Mouse (Mus musculus) hematopoietic stem cell, adult 5-6 weeks (primary cell): ENCODE measurements around the gene Lims1. TPM values are rescaled to one million over a fixed set of nuclear protein-coding genes. Genes with fewer than 3 reads are reported as not detected.
A peak's percentile ranks its signal among the peaks of the same experiment; 100 is the strongest.

Experiments used
- ATAC-seq, 2 experiments: fragments of 125-278 bp in 1 of 2; replicated peaks in 1 of 2; 2 replicates each; pipeline ENCODE4 v1.8.0; 2016 to 2017; ENCODE audit warnings: inconsistent platforms in 2 of 2, mild to moderate bottlenecking in 2 of 2, moderate number of reproducible peaks in 2 of 2, low read depth in 1 of 2, moderate TSS enrichment in 1 of 2; ENCODE audit not compliant: low FRiP score in 2 of 2, poor library complexity in 2 of 2, severe bottlenecking in 2 of 2, insufficient read depth in 1 of 2, low TSS enrichment in 1 of 2
- total RNA-seq: library from RNA; stranded (forward); fragments of 172-1452, 232-1000 nt; gene quantifications from 2 replicates; pipeline ENCODE4 v1.2.3, GENCODE M21; 2017

The Lims1 gene
- total RNA-seq, 1 experiment from 2014 or later: 77.5 TPM

DNA sequence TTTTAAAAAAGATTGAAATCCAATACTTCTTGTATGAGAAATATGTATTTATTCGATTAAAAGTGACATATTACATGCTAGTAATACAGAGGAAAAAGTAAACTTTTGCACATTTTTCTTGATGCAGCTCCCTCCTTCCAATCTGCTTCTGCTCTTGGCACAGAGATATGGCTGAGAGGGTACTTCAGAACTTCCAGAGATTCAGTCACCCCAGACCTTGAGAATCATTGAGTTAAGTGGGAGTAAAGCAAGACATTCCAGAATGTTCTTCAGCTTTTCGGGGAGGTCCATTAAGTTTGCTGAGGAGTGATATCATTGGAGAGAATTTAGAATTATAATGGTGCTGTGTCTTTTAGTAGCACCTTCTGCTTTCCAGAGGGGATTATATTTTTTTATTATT, 72.5 kb downstream of the Lims1 start:
- ATAC-seq: no peak

GRCm38 (mm10) chr10:58396600-58396999, 73.3 kb downstream of the Lims1 start:
- ATAC-seq: no peak

DNA sequence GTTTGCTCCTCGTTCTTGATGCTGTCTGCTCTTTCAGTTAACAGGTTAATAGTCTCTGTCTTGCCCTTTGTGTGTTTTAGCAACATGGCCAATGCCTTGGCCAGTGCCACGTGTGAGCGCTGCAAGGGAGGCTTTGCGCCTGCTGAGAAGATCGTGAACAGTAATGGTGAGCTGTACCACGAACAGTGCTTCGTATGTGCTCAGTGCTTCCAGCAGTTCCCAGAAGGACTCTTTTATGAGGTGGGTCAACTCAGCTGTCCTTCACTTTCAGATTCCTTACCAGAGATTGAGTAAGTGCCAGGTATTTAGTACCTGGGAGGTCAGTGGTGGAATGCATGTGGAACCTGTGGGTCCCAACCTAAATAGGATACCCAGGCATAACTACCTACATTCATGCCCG, 75.7 kb downstream of the Lims1 start:
- no peak for ATAC-seq

DNA sequence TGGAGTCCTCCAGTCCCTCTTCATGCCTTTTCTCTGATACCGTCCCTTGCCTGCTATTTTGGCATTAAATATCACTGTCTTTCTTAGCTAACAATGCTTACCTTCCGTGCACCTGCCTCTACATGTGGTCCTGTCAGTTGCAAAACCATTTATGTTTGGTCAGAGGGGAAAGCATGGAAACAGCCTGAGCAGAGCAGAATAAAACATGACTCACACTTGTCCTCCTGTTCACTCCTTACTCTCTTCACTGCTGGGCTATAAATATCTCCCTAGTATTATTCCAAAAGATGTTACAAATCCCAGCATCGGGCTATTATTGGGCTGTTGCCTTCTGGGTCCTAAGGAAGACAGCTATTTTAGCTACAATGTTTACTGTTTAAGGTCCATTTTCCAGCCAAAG, 78.6 kb downstream of the Lims1 start:
- no peak for ATAC-seq

- ATAC-seq: no peak
These were observed 81.4 kb downstream of the Lims1 start for GRCm38 (mm10) chr10:58404639-58405038.

GRCm38 (mm10) chr10:58405285-58405948, 82.2 kb downstream of the Lims1 start:
- peak in 1 of 2 experiments; percentile 19; a peak in 2 of 4 replicates for ATAC-seq

- peak; percentile 29 to 70 for ATAC-seq
These were observed 82.7 kb downstream of the Lims1 start for GRCm38 (mm10) chr10:58405949-58406305.

- ATAC-seq: peak in 1 of 2 experiments; percentile 60; a peak in 1 of 4 replicates
These were observed 89.1 kb downstream of the Lims1 start for GRCm38 (mm10) chr10:58412331-58412730.

GRCm38 (mm10) chr10:58412852-58413251, 89.6 kb downstream of the Lims1 start:
- no peak for ATAC-seq

- ATAC-seq: peak; percentile 56 to 68; a peak in 3 of 4 replicates
These were observed 93.4 kb downstream of the Lims1 start for GRCm38 (mm10) chr10:58416702-58417101.

- ATAC-seq: no peak
These were observed 95.2 kb downstream of the Lims1 start for GRCm38 (mm10) chr10:58418290-58418971.

DNA sequence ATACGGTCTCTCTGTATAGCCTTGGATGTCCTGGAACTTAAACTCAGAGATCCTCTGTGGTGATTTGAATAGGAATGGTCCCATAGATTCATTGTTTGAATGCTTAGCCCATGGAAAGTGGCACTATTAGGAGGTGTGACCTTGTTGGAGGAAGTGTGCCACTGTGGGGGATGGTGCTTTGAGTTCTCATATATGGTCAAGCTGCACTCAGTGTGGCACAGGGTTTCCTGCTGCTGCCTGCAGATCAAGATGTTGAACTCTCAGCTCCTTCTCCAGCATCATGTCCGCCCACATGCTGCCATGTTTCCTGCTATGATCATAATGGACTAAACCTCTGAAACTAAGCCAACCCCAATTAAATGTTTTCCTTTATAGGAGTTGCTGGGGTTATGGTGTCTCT, 104.7 kb downstream of the Lims1 start:
- no peak for ATAC-seq

- ATAC-seq: peak; percentile 5 to 18; a peak in 3 of 4 replicates
These were observed 122.6 kb downstream of the Lims1 start for GRCm38 (mm10) chr10:58445850-58446249.

DNA sequence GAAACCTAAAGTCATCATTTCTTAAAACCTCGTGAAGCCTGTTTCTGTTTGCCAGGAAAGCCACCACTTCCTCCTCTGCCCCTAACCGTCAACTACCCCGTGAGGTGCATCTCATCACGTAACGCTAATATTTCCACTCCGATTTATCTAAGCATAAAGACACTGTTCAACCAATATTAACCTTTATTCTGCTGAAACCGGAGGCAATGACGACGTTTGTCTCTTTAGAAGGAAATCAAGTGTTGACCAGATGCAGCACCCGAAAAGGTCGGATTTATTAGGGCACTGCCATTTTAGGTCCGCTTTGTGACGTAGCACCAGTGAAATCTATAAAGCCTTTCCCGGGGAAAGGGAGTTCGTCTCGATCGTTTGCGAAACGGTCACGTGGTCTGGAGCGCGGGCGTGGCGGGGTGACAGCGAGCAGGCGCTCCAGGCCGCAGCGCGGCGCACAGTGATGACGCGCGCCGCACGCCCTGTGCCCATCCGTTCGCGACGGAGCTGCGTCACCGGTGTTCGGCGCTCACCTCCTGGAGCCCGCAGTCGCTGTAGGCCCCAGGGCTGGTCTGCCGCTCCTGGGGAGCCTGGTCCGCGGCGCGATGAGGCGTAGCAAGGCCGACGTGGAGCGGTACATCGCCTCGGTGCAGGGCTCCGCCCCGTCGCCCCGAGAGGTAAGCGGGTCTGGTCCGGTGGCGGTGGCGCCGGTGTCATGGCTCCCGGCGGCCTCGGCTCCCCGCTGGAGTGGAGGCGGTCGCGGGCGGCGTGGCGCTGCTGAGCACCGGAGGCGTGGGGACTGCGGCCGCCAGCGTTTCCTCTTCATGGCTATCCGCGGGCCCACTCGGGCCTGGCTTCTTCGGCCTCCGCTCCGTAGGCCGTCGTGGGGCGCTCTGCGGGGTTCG, 123.4 kb downstream of the Lims1 start, which contains the start of gene Ranbp2:
Gene Ranbp2 (plus strand): TSS at position 537 of the 896 bp plus-strand sequence.
- ATAC-seq: peak; percentile 86 to 89

GRCm38 (mm10) chr10:58447280-58447781, 124.1 kb downstream of the Lims1 start:
- peak; percentile 37 to 53; a peak in 3 of 4 replicates for ATAC-seq

- no peak for ATAC-seq
These were observed 128.3 kb downstream of the Lims1 start for GRCm38 (mm10) chr10:58451575-58451974.

DNA sequence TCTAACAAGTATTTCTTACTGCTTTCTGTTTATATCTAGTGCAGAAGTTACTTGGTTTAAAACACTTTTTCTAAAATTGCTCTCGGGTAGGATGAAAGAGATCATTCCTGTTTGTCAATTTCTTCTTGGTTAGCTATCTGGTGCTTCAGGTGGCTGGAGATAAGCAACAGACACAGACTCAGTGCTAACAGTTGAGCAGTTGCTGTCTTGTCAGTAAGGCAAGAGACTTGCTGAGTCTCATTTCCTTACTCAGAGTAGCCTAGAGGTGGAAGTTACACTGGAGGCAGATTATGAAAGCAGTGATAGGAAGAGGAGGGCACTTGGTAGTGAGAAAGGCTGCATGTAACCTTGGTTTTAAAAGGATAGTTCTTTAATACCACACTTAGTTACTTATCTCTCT, 128.9 kb downstream of the Lims1 start:
- ATAC-seq: peak in 1 of 2 experiments; percentile 42; a peak in 1 of 4 replicates

DNA sequence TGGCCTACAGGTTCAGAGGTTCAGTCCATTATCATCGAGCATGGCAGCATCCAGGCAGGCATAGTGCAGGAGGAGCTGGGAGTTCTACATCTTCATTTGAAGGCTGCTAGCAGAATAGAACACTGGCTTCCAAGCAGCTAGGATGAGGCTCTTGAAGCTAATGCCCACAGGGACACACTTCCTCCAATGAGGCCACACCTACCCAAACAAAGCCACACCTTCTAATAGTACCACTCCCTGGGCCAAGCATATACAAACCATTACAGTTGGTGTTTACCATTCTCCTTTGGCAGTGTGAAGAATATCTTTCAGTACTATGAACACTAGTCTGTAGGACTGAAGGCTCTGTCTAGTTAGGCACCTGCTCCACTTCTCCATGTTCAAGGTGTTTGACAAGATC, 136.6 kb downstream of the Lims1 start:
- ATAC-seq: no peak
